Mouse (Mus musculus): ENCODE measurements around the gene Gm3417. TPM values are rescaled to one million over a fixed set of nuclear protein-coding genes. Genes with fewer than 3 reads are reported as not detected.
"Not testable (repeated sequence)": the region's sequence is repeated elsewhere in the genome, so short reads cannot be mapped to it uniquely, and the experiment has no call there.

Gm3417 gene
- polyA plus RNA-seq (2015; fragmentation: Nextera tagmentation; extraction: Ambion mirVana), result 0.23 and 2.2 TPM in 2 replicates

DNA sequence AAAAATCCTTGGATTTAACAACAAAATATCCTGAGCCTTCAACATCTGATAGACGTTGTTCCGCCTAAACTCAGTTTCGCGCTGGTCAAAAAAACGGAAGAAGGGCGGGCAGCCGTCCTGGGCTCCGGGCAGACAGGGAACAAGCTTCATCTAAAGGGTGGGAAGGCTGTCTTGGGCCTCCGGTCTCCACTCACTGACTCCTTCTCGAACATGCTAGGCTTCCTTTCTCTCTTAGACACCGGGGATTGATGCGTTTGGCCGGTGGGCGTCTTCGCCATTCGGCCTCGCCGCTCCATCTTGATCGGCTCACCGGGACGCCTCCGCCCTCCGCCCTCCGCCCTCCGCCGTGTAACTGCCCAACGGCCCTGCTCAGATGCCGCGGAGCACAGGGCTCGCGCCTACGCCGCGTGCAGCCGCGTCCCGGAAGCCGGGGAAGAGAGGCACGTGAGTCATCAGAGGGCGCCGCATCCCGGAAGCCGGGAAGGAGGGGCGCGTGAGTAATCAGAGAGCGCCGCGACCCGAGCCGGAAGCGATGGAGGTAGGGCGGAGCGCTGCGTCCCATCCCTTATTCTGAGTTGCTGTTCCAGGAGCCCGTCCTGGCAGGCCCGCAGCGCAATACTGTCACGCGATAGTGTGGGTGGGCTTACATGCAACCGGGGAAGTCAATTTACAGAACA lies at the start of gene Gm3417, which contains the start of gene 9030025P20Rik:
Gm3417 (minus strand) TSS at position 429 of the 677 bp plus-strand sequence.
9030025P20Rik (plus strand) TSS at position 107 of the 677 bp plus-strand sequence.
- not testable (repeated sequence) for DNase-seq (ENCODE audit: low spot score)

- not testable (repeated sequence) for DNase-seq (ENCODE audit: low spot score)
These were observed 46.9 kb upstream of the Gm3417 start for GRCm38 (mm10) chr17:15025513-15025912.

DNA sequence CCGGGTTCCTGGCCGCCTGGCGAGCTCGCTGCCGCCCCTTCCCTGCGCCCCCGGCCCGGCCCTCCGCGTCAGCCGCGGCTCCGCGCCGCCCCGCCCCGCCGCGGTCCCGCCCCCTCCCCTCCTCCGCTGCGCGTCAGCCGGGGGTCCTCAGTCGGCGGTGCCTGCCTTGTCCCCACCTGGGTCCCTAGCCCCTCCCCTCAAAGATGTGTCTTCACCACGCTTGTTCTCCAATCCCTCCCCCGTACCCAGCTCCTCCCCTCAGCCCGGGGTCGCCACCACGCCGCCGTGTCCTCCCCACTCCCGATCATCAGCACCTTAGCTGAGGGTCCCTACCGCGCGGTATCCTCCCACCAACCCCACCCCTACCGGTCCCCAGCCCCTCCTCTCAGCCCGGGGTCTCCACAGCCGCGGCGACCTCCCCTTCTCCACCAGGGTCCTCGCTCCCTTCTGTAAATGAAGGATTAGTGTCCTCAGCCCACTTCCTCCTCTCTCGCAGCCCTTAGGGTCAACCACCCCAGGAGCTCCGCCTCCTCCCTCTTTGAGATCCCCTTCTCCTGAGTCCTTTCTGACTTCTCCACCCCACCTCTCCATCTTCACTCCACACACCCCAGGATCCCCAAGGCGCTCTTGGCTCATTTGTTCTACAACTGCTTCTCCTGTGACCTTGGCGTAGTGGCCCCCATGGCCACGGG lies 46.1 kb upstream of the Gm3417 start:
- not testable (repeated sequence) for DNase-seq (ENCODE audit: low spot score)

- DNase-seq (ENCODE audit: low spot score), result not testable (repeated sequence)
These were observed 45.4 kb upstream of the Gm3417 start for GRCm38 (mm10) chr17:15023878-15024492.

- DNase-seq (ENCODE audit: low spot score), result not testable (repeated sequence)
These were observed 43.1 kb upstream of the Gm3417 start for GRCm38 (mm10) chr17:15021503-15022220.

- not testable (repeated sequence) for DNase-seq (ENCODE audit: low spot score)
These were observed 31.3 kb upstream of the Gm3417 start, which contains the start of gene Gm3435 for GRCm38 (mm10) chr17:15009706-15010413. Gene Gm3435 (plus strand): TSS chr17:15010176.

GRCm38 (mm10) chr17:15009088-15009487 lies 30.5 kb upstream of the Gm3417 start:
- not testable (repeated sequence) for DNase-seq (ENCODE audit: low spot score)

DNA sequence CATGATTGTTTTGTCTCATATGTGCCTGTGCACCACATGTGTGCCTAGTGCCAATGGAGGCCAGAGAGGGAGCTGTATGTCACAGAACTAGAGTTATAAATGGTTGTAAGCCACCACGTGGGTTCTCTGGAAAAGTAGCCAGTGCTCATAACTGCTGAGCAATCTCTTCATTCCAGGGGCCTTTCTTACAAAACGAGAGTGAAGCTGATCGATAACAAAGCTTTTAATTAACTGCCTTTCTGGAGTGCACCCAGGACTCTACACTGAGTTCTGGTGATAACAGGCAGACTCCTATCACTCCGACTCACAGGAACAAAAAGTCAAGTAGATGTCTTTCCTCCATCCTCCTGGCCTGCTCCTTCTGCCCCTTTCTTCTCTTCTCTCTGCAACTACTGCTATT lies 21.5 kb upstream of the Gm3417 start:
- DNase-seq (ENCODE audit: low spot score), result not testable (repeated sequence)

DNA sequence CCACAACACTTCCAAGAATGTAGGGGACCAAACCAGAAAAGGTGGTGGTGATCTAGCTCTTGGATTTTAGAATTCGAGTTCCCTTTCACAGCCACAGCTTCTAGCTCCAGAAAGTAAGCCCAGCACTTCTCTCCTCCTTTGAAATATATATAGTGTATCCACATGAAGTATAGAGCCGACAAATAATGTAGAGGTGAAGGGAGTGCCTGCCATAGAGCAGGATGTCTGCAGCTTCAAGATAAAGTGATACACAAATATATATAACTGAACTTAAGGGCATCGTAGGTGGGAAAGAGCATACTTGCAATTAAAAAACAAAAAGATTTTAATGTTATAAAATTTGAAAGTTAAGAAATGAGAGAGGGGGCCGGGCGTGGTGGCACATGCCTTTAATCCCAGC lies 15.6 kb upstream of the Gm3417 start:
- not testable (repeated sequence) for DNase-seq (ENCODE audit: low spot score)

DNA sequence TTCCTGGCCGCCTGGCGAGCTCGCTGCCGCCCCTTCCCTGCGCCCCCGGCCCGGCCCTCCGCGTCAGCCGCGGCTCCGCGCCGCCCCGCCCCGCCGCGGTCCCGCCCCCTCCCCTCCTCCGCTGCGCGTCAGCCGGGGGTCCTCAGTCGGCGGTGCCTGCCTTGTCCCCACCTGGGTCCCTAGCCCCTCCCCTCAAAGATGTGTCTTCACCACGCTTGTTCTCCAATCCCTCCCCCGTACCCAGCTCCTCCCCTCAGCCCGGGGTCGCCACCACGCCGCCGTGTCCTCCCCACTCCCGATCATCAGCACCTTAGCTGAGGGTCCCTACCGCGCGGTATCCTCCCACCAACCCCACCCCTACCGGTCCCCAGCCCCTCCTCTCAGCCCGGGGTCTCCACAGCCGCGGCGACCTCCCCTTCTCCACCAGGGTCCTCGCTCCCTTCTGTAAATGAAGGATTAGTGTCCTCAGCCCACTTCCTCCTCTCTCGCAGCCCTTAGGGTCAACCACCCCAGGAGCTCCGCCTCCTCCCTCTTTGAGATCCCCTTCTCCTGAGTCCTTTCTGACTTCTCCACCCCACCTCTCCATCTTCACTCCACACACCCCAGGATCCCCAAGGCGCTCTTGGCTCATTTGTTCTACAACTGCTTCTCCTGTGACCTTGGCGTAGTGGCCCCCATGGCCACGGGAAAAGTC lies 14.7 kb upstream of the Gm3417 start:
- DNase-seq (ENCODE audit: low spot score), result not testable (repeated sequence)

- DNase-seq (ENCODE audit: low spot score), result not testable (repeated sequence)
These were observed 14.0 kb upstream of the Gm3417 start for GRCm38 (mm10) chr17:14992522-14993138.

GRCm38 (mm10) chr17:14990116-14990702 lies 11.6 kb upstream of the Gm3417 start:
- not testable (repeated sequence) for DNase-seq (ENCODE audit: low spot score)

DNA sequence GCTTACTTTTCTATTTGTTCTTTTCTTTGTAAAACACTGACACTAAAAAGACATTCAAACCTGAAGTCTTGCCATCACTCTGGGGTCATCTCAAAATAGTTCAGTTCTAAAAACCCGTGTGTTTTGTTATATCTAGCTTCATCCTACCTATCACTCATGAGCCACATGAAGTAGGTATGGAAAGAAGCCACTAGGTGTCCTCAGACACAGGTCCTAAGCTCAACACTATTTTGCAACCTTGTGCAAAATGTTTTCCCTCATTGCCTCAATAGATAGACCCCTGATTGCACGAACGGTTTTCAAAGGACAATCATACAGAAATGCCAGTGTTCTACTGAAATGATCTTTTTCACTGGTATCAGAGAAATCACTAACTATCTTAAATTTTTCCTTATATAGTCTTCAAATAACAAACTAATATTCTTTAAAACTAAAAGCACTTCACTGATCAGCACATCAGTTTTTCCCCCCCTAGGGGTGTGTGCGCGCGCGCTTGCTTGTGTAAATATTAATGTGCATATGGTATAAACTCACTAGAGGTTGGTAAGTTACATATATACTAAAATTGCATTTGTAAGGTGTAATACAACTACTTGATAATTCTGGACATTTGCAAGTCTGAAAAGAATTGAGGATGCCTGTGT lies 750 bp downstream of the Gm3417 start:
- not testable (repeated sequence) for DNase-seq (ENCODE audit: low spot score)

DNA sequence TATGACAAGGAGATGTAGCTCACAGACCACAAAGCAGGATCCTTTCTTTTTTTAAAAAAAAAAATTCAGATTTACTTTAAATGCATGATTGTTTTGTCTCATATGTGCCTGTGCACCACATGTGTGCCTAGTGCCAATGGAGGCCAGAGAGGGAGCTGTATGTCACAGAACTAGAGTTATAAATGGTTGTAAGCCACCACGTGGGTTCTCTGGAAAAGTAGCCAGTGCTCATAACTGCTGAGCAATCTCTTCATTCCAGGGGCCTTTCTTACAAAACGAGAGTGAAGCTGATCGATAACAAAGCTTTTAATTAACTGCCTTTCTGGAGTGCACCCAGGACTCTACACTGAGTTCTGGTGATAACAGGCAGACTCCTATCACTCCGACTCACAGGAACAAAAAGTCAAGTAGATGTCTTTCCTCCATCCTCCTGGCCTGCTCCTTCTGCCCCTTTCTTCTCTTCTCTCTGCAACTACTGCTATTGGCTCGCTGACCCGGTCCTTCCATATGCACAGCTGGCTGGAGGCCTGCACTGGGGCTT lies 10.1 kb downstream of the Gm3417 start:
- not testable (repeated sequence) for DNase-seq (ENCODE audit: low spot score)

DNA sequence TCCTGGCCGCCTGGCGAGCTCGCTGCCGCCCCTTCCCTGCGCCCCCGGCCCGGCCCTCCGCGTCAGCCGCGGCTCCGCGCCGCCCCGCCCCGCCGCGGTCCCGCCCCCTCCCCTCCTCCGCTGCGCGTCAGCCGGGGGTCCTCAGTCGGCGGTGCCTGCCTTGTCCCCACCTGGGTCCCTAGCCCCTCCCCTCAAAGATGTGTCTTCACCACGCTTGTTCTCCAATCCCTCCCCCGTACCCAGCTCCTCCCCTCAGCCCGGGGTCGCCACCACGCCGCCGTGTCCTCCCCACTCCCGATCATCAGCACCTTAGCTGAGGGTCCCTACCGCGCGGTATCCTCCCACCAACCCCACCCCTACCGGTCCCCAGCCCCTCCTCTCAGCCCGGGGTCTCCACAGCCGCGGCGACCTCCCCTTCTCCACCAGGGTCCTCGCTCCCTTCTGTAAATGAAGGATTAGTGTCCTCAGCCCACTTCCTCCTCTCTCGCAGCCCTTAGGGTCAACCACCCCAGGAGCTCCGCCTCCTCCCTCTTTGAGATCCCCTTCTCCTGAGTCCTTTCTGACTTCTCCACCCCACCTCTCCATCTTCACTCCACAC lies 16.9 kb downstream of the Gm3417 start:
- DNase-seq (ENCODE audit: low spot score), result not testable (repeated sequence)

GRCm38 (mm10) chr17:14960951-14961556 lies 17.5 kb downstream of the Gm3417 start, which contains the start of gene Phf10:
Gene Phf10 (minus strand): TSS chr17:14961273.
- peak; percentile 37 for DNase-seq (ENCODE audit: low spot score)

DNA sequence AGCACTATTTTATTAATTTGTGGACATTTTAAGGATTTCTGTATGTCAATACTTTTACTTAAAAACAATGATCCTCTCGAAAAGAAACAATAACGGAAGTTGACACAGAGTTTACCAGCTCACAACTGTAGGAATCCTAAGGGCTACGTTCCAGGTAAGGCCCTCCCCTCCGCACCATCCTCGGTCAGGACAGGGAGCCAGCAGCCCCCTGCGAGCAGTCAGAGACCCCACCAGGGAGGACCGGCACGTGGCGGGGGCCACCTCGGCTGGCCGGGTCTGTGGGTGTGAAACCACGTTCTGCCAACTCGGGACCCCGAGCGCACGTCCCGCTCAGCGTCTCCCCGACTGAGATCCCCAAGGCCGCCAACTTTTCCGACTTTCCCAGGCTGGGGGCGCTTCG lies 18.1 kb downstream of the Gm3417 start:
- peak; percentile 13 for DNase-seq (ENCODE audit: low spot score)
